Mouse (Mus musculus) kidney, postnatal 0 days (tissue): ENCODE data around the gene Tnfsf9. TPM values are rescaled to one million over a fixed set of nuclear protein-coding genes. Genes with fewer than 3 reads are reported as not detected.

Experiments used
- ATAC-seq: fragments of 200-750 bp; cut with Nextera tagmentation; replicated peaks from 2 replicates; pipeline ENCODE4 v1.8.0; 2017; ENCODE audit warnings: low read depth, moderate number of reproducible peaks, moderate TSS enrichment, moderate library complexity; ENCODE audit not compliant: low FRiP score
- DNase-seq: peaks from one replicate; pipeline ENCODE4 v3.0.0-alpha.2; 2016; ENCODE audit warnings: low spot score
- H3K27ac ChIP-seq: fragments of 300-500 bp; sonication (generic); 2 replicates; pipeline ENCODE4 v1.5.1; 2014; ENCODE audit warnings: mild to moderate bottlenecking
- H3K27me3 ChIP-seq: fragments of 300-500 bp; sonication (generic); 2 replicates; pipeline ENCODE4 v1.6.1; 2014; ENCODE audit warnings: low read length, mixed read lengths; ENCODE audit not compliant: insufficient read depth
- H3K36me3 ChIP-seq: fragments of 300-500 bp; sonication (generic); 2 replicates; pipeline ENCODE4 v1.6.1; 2014; ENCODE audit warnings: low read length, mixed read lengths; ENCODE audit not compliant: insufficient read depth
- H3K4me1 ChIP-seq: fragments of 300-500 bp; sonication (generic); replicated peaks from 2 replicates; pipeline ENCODE4 v1.6.1; 2014; ENCODE audit warnings: antibody characterized with exemption, low read length, mixed read lengths; ENCODE audit not compliant: insufficient read depth
- H3K4me2 ChIP-seq: fragments of 300-500 bp; sonication (generic); 2 replicates; pipeline ENCODE4 v1.6.1; 2014; ENCODE audit warnings: mild to moderate bottlenecking, low read length, moderate library complexity, mixed read lengths
- H3K4me3 ChIP-seq: fragments of 300-500 bp; sonication (generic); replicated peaks from 2 replicates; pipeline ENCODE4 v1.5.1; 2014; ENCODE audit warnings: low read depth, low read length
- H3K9ac ChIP-seq: fragments of 300-500 bp; sonication (generic); 2 replicates; pipeline ENCODE4 v1.6.1; 2014; ENCODE audit warnings: low read depth, low read length
- H3K9me3 ChIP-seq: fragments of 300-500 bp; sonication (generic); replicated peaks from 2 replicates; pipeline ENCODE4 v1.6.1; 2016; ENCODE audit warnings: low read length, inconsistent platforms, mixed read lengths
- CTCF ChIP-seq: IDR thresholded peaks from 2 replicates; pipeline ENCODE4 v1.5.1; 2016; ENCODE audit warnings: antibody characterized with exemption, low read depth, mild to moderate bottlenecking, moderate library complexity
- WGBS: fragments of 180-500 bp; shearing (Covaris S2); extraction: QIAGEN DNeasy Blood & Tissue Kit; methylation state at CpG from one replicate; pipeline ENCODE4 v1.1.7; 2014; 5-methylcytosine and 5-hydroxymethylcytosine counted together
- polyA plus RNA-seq: library from polyadenylated mRNA; unstranded; fragments of >200 nt; fragmentation: Nextera tagmentation; extraction: Ambion mirVana; gene quantifications from 2 replicates; pipeline ENCODE4 v1.2.1, GENCODE M21; 2015

Gene Tnfsf9
- polyA plus RNA-seq, 1 experiment from 2014 or later, result 6.1 TPM

DNA sequence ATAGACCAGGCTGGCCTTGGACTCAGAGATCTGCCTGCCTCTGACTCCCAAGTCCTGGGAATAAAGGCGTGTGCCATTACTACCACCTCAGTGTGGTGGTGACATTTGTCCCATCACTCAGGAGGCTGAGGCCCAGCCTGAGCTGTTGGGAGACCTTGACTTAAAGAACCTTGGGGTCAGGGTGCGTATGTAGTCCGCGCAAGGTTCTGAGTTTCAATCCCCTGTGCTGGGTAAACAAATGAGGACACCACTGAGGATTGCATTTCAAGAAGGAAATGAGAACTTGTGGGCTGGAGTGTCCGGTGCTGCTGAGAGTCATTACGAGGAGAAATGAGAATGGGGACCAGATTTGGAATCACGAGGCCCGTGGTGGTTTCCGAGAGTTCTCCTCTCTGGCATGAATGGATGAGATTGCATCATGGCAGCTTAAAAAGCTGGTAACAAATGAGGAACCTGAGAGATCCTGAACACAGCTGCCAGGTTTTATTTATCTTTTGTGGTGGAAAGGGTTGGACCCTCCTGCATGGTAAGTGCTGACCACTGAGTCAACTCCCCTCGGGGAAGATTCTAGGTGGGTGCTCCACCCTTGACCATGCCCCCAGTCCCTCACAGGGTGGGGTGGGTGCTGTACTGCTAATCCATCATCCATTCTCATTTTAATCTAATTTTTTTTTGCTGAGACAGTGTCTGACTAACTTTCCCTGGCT, 7.8 kb downstream of the Tnfsf9 start:
- DNase-seq (no peak), ATAC-seq (no peak)
- no peak for TF ChIP-seq CTCF
- no peak overlapping the region for H3K27ac ChIP-seq
- H3K4me1 ChIP-seq, result no peaks in the 10 kb centered on the region
- no peak overlapping the region for H3K4me2 ChIP-seq
- WGBS, result 61% methylated on average over 10 of the region's 10 CpGs
- H3K9ac ChIP-seq, result no peak overlapping the region
- no peak overlapping the region for H3K4me3 ChIP-seq
- H3K9me3 ChIP-seq, result no peaks in the 10 kb centered on the region
- H3K36me3 ChIP-seq, result no peaks in the 10 kb centered on the region
- H3K27me3 ChIP-seq, result no peaks in the 10 kb centered on the region

DNA sequence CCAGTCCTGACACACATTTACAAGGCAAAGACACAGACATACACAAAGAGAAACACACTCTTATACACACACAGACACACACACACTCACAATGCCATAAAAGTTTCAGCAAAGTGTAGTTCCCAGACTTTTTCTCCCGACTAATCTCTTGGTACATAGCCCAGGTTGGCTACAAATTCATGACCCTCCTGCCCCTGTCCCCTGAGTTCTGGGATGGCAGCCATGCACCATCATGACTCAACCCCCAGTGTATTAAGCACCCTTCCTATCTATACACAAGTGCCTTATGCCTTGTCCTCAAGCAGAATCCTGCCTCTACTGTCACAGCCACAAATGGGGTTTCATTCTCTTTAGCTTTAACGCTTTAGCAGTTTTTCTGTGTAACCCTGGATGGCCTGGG, 11.7 kb downstream of the Tnfsf9 start:
- no peak overlapping the region for H3K4me3 ChIP-seq
- H3K27ac ChIP-seq, result no peak overlapping the region
- H3K9ac ChIP-seq, result no peak overlapping the region
- no peaks in the 10 kb centered on the region for H3K36me3 ChIP-seq
- 0 out of 2 replicates have a peak, but pooled peaks cover 2% of the 10 kb centered on the region for H3K4me1 ChIP-seq
- no peak for DNase-seq
- no peaks in the 10 kb centered on the region for H3K27me3 ChIP-seq
- H3K4me2 ChIP-seq, result no peak overlapping the region
- no peak for ATAC-seq
- whole genome bisulfite sequencing, result 71% methylated on average over 2 of the region's 2 CpGs
- no peaks in the 10 kb centered on the region for H3K9me3 ChIP-seq
- no peak for TF ChIP-seq CTCF

DNA sequence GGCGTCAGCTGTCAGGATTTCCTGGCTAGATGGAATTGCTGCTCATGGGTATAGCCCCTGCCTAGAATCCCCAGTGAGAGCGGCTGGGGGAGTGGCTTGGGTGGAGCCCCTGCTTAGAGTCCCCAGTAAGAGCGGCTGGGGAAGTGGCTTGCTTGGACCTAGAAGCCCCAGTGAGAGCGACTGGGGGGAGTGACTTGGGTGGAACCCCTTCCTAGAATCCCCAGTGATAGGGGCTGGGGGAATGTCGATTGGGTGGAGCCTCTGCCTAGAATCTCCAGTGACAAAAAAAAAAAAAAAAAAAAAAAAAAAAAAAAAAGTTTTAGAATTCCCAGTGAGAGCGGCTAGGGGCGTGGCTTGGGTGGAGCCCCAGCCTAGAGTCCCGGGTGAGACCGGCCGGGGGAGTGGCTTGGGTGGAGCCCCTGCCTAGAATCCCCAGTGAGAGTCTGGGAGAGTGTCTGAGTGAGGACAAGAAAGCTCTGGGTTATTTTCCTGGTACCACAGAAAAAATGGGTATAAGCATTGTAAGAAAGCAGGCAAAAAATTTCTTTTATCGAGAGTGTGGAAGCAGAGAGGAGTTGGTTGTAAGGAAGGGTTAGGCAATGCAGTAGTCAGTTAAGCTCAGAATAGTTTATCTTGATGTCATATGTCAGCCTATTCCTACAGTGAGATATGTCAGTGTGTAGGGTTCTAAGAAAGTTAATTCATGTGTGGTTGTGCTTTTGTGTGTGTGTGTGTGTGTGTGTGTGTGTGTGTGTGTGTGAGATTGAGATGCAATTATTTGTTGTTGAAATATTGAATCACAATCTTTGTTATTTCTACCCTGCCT, 13.6 kb downstream of the Tnfsf9 start:
- DNase-seq, result peak; percentile 81
- Histone ChIP-seq H3K9ac (no peak overlapping the region), H3K27me3 (no peaks in the 10 kb centered on the region), H3K36me3 (no peaks in the 10 kb centered on the region), H3K27ac (no peak overlapping the region), H3K4me2 (peak overlapping the region; percentile 29; the same call in 1 of the 2 replicates), H3K4me1 (0 out of 2 replicates have a peak, but pooled peaks cover 2% of the 10 kb centered on the region), H3K9me3 (no peaks in the 10 kb centered on the region), H3K4me3 (no peak overlapping the region)
- ATAC-seq, result peak; percentile 83
- WGBS, result under 1% methylated on average over 11 of the region's 11 CpGs
- no peak for TF ChIP-seq CTCF

DNA sequence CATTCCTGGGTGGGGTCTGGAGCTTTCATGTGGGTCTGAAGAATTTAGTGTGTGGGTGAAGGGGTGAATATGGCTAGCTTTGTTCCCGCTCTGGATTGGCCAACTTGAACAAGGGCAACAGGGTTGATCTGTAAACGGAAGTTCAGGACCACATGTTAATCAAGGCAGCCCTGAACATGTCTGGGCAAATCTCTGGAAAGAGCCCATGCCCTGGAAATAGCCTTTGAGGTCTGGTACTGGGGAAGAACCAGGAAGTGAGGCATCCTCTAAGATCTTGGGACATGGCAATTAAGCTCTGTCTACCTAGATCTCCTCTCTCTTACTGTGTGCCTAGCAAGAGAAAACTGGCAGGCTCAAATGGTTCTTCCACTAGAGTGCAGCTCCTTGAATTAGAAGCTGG, 16.7 kb downstream of the Tnfsf9 start:
- TF ChIP-seq CTCF, result no peak
- whole genome bisulfite sequencing, result 86% methylated on average over 2 of the region's 2 CpGs
- no peak for DNase-seq

DNA sequence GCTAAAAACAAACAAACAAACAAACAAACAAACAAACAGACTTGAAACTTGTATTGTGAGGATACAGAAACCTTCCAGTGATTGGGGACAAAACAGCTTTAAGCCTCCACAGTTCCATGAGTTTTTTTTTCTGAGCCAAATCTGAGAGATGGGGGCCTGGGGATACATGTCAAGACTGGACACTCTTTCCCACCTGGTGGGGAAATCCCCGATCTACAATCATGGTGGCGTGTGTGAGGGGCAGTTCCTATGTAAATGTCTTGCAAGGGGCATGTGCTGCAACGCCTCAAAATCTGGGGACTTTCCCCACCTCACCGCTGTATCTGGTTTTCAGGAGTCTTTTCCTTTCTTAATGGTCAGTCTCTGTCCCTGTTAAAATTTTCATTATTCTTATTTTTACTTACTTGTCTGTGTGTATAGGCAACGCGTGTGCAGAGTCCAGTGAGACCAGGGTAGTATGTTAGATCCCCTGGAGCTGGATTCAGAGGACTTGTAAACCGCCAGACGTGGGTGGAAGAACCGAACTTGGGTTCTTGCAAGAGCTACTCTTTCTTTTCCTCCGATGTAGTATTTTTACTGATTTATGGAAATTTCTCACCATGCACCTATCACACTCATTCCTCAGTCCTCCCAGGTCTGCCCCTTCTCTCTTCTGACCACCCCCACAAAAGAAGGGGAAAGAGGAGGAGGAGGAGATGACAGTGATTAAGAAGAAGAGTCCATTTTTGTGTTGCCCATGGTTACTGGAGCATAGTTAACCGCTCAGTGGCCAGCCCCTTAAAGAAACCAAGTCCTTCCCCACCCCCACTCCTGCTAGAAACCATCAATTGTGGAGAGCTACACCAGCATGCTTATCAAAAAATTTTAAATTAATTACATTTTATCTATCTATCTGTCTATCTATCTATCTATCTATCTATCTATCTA, 18.3 kb downstream of the Tnfsf9 start:
- no peak overlapping the region for H3K4me2 ChIP-seq
- ATAC-seq (no peak), DNase-seq (no peak)
- H3K27ac ChIP-seq, result no peak overlapping the region
- no peaks in the 10 kb centered on the region for H3K27me3 ChIP-seq
- no peak overlapping the region for H3K9ac ChIP-seq
- H3K4me1 ChIP-seq, result 0 out of 2 replicates have a peak, but pooled peaks cover 1% of the 10 kb centered on the region
- no peaks in the 10 kb centered on the region for H3K9me3 ChIP-seq
- no peaks in the 10 kb centered on the region for H3K36me3 ChIP-seq
- TF ChIP-seq CTCF, result no peak
- WGBS, result 83% methylated on average over 11 of the region's 11 CpGs
- H3K4me3 ChIP-seq, result no peak overlapping the region

More for the DNA sequence above, 16.7 kb downstream of the Tnfsf9 start:
- H3K9me3 ChIP-seq, result no peaks in the 10 kb centered on the region
- H3K4me3 ChIP-seq, result no peak overlapping the region
- no peak overlapping the region for H3K4me2 ChIP-seq
- no peak for ATAC-seq
- no peak overlapping the region for H3K27ac ChIP-seq
- H3K4me1 ChIP-seq, result 0 out of 2 replicates have a peak, but pooled peaks cover 2% of the 10 kb centered on the region
- no peaks in the 10 kb centered on the region for H3K27me3 ChIP-seq
- H3K36me3 ChIP-seq, result no peaks in the 10 kb centered on the region
- H3K9ac ChIP-seq, result no peak overlapping the region

DNA sequence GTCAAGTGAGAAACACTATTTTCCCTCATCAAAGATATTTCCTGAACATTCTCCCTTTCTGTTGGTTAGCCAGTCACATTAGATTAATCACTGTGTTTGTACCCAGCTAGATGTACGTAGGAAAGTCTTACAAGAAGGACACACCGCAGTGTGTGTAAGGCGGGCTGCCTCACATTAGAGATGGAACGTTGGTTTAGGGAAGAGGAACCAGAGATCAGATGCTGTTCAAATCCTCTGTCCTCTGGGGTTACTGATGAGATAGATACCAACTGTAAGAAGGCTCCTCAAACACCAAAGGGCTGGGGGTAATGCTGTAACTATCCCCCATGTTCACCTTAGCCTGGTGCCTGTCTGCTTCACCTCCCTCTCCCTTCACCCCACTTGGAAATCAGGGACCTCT, 19.7 kb downstream of the Tnfsf9 start:
- 86% methylated on average over 4 of the region's 4 CpGs for WGBS
- no peaks in the 10 kb centered on the region for H3K4me1 ChIP-seq
- TF ChIP-seq CTCF, result no peak
- ATAC-seq (no peak), DNase-seq (no peak)
- H3K9ac ChIP-seq, result no peak overlapping the region
- H3K27me3 ChIP-seq, result no peaks in the 10 kb centered on the region
- no peaks in the 10 kb centered on the region for H3K36me3 ChIP-seq
- no peak overlapping the region for H3K4me2 ChIP-seq
- no peaks in the 10 kb centered on the region for H3K9me3 ChIP-seq
- no peak overlapping the region for H3K4me3 ChIP-seq
- no peak overlapping the region for H3K27ac ChIP-seq
